Mouse (Mus musculus): ENCODE measurements around the gene Oaf. TPM values are rescaled to one million over a fixed set of nuclear protein-coding genes. Genes with fewer than 3 reads are reported as not detected.

The Oaf gene
- total RNA-seq, 4 experiments from 2014 or later, result 14.4 to 23.9 (median 18.0) TPM

GRCm38 (mm10) chr9:43245801-43246570, 6.3 kb upstream of the Oaf start:
- DNase-seq (ENCODE audit: low spot score in 2 of 2), result no peak

- no peak for DNase-seq (ENCODE audit: low spot score in 2 of 2)
Observed at GRCm38 (mm10) chr9:43242432-43242831, 2.7 kb upstream of the Oaf start.

GRCm38 (mm10) chr9:43241970-43242369, 2.3 kb upstream of the Oaf start:
- no peak for DNase-seq (ENCODE audit: low spot score in 2 of 2)

GRCm38 (mm10) chr9:43241291-43241690, 1.6 kb upstream of the Oaf start:
- DNase-seq (ENCODE audit: low spot score in 2 of 2), result no peak

GRCm38 (mm10) chr9:43240594-43240900, 836 bp upstream of the Oaf start:
- DNase-seq (ENCODE audit: low spot score in 2 of 2), result no peak

- no peak for DNase-seq (ENCODE audit: low spot score in 2 of 2)
Observed at GRCm38 (mm10) chr9:43238631-43239545, 823 bp downstream of the Oaf start.

- no peak for DNase-seq (ENCODE audit: low spot score in 2 of 2)
Observed at GRCm38 (mm10) chr9:43238167-43238566, 1.5 kb downstream of the Oaf start.

- DNase-seq (ENCODE audit: low spot score in 2 of 2), result no peak
Observed at GRCm38 (mm10) chr9:43237111-43237775, 2.5 kb downstream of the Oaf start.

GRCm38 (mm10) chr9:43236576-43236975, 3.1 kb downstream of the Oaf start:
- no peak for DNase-seq (ENCODE audit: low spot score in 2 of 2)

- DNase-seq (ENCODE audit: low spot score in 2 of 2), result no peak
Observed at GRCm38 (mm10) chr9:43236106-43236505, 3.6 kb downstream of the Oaf start.

- no peak for DNase-seq (ENCODE audit: low spot score in 2 of 2)
Observed at GRCm38 (mm10) chr9:43235336-43235735, 4.4 kb downstream of the Oaf start.

- DNase-seq (ENCODE audit: low spot score in 2 of 2), result no peak
Observed at GRCm38 (mm10) chr9:43234496-43234895, 5.2 kb downstream of the Oaf start.

GRCm38 (mm10) chr9:43233515-43233914, 6.2 kb downstream of the Oaf start:
- DNase-seq (ENCODE audit: low spot score in 2 of 2), result no peak

GRCm38 (mm10) chr9:43233044-43233443, 6.7 kb downstream of the Oaf start:
- DNase-seq (ENCODE audit: low spot score in 2 of 2), result no peak

GRCm38 (mm10) chr9:43232286-43232685, 7.4 kb downstream of the Oaf start:
- no peak for DNase-seq (ENCODE audit: low spot score in 2 of 2)

- DNase-seq (ENCODE audit: low spot score in 2 of 2), result no peak
Observed at GRCm38 (mm10) chr9:43231805-43232204, 7.9 kb downstream of the Oaf start.

GRCm38 (mm10) chr9:43230886-43231285, 8.8 kb downstream of the Oaf start:
- DNase-seq (ENCODE audit: low spot score in 2 of 2), result no peak

GRCm38 (mm10) chr9:43229962-43230361, 9.7 kb downstream of the Oaf start:
- no peak for DNase-seq (ENCODE audit: low spot score in 2 of 2)

GRCm38 (mm10) chr9:43229398-43229895, 10.3 kb downstream of the Oaf start:
- DNase-seq (ENCODE audit: low spot score in 2 of 2), result no peak

- DNase-seq (ENCODE audit: low spot score in 2 of 2), result no peak
Observed at GRCm38 (mm10) chr9:43228745-43229144, 11.0 kb downstream of the Oaf start.

- no peak for DNase-seq (ENCODE audit: low spot score in 2 of 2)
Observed at GRCm38 (mm10) chr9:43227626-43228025, 12.1 kb downstream of the Oaf start.
